Mouse (Mus musculus): ENCODE data around the gene Mroh2b. TPM values are rescaled to one million over a fixed set of nuclear protein-coding genes. Genes with fewer than 3 reads are reported as not detected.

Mroh2b gene
- not detected for total RNA-seq (2021)

DNA sequence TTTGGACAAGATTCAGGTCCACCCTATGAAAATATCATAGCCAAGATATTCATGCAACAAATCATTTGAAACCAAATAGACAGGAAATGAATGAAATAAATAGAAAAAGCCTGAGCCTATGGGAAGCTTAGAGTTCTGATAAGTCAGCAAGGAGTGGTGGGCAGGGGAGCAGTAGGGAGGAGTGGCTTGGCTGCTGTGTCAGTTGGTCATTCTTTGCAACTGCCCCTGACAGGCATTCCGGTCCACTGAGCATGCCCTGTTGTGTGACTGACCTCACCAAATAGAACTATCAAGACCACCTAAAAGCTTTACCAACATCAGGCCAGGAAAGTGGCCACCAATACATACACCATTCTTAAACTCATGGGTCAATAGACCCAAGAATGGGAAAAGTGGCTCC, at the start of gene Mroh2b:
Mroh2b (plus strand) TSS at position 301 of the 400 bp plus-strand sequence.
- intact Hi-C loops (cut with DNase I) = no loop called here
- no peak for DNase-seq (ENCODE audit: extremely low spot score in 1 of 2, low spot score in 2 of 2)

DNA sequence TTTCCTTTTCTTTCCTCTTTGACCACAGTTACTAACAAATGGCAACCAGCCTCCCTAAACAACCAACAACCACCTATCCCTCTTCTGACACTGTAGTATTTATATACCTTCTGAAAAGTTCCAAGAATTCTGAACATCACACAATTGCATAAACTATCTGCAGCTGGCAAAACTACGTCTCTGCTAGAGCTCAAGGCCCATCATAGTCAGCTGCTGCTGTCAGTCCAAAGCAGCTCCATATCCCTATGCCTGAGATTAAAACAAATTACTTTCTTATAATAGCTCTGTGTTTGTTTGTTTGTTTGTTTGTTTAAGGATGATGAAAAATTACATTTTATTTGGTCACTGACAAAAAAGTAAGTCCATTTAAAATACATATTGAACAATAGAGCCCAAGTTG, 48.5 kb upstream of the Mroh2b start:
- no peak for DNase-seq (ENCODE audit: extremely low spot score in 1 of 2, low spot score in 2 of 2)
- intact Hi-C loops (cut with DNase I) = no loop called here

DNA sequence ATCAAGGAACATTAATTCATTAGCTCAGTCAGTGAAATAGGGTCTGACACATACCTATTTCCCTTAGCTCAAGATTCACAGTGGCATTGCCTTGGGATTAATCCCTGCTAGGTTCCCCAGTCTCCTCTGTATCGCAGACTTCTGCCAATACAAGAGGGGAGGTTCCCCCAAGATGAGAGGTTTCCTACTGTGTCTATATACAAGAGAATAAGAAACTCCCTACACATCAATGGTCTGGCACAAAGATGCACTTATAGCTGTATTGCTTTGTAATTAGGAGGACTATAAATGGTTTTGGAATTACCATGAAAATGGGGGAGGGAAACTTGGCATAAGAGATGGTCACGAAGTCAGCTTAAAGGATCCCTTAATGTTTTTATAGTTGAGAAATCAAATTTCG, 3.6 kb upstream of the Mroh2b start:
- intact Hi-C loops (cut with DNase I) = no loop called here
- DNase-seq (ENCODE audit: extremely low spot score in 1 of 2, low spot score in 2 of 2) = no peak

DNA sequence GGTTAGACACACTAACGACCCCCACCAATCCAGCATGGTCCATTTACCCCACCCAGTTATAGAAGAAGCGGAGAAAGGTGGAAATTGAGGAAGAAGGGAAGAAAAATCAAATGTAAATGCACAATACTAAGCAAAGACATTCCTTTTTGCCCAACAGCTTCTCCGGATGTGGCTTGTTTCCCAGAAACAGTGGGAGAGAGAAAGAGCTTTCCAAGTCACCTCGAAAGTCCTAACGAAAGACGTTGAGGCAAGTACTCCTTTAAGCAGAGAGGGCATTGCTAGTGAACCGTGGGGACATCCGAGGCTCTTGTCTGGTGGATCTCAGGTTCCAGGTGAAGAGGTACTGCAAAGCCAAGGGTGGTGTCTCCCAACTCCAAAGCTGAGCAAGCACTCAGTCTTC, 36.2 kb downstream of the Mroh2b start:
- intact Hi-C loops (cut with DNase I) = no loop called here
- peak in 1 of 2 experiments; percentile 4 for DNase-seq (ENCODE audit: extremely low spot score in 1 of 2, low spot score in 2 of 2)

DNA sequence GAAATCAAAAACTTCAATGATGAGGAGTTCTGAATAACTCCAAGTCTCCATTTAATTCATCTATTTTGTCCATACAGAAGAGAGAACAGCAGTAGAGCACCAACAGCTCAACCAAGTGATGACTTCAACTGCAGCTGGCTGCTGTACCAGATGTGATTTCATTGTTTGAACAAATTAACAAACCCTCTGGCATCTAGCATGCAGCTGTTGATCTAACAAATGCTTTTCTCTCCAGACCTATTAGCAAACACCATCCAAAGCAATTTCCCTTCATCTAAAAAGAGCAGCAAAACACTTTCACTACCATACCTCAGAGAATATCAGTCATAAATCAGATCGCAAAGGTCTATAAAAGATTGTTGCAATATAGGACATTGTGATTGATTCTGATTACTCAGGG, 74.8 kb downstream of the Mroh2b start:
- intact Hi-C loops (cut with DNase I) = no loop called here
- no peak for DNase-seq (ENCODE audit: extremely low spot score in 1 of 2, low spot score in 2 of 2)

DNA sequence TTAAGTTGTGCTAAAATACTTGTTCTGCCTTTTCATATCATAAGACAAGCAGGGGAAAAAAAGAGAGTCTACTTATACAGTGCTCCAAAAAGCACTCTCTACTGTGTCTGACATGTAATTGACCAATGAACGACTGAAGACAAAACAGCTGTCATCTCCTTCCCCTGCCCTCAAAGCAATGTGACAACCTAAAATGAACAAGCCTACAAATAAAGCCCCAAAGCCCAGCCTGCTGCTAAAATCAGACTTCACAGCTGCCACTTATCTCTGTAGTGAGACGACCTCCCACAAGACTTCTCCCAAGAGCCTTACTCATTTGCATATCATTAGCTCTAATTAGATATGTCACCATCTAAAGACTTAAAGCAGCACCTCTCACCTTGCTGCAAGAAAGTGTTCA, 104.4 kb downstream of the Mroh2b start:
- DNase-seq (ENCODE audit: extremely low spot score in 1 of 2, low spot score in 2 of 2) = no peak
- intact Hi-C loops (cut with DNase I) = no loop called here

DNA sequence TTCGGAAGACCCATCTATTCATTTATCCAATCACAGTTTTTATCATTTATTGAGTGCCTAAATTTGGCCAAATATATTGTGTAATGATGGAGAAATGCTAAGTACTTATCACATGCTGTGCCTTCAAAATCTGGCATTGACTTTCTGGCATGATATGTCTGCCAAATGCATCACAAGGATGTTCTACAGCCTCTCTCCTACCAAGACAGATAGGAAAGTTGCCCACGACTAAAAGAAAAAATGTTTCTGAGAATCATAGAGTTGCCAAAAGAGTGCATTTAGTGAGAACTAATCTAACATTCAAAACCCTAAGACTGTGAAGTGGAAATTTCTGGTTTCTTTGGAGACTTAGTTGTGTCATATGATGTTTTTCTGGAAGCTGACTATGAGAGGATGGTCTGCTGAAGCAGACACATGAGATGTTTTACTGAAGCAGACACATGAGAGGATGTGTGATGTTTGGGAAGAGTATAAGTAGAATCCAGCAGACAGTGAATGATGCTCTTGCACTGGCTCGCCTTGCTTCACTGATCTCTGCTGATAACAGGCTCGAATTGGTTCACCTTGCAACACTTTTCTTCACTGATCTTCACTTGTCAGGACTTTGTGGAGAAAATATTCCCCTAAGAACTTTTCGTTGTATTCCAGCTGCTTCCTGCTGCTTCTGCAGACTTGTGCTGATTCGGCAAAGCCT, 105.1 kb downstream of the Mroh2b start:
- no peak for DNase-seq (ENCODE audit: extremely low spot score in 1 of 2, low spot score in 2 of 2)

DNA sequence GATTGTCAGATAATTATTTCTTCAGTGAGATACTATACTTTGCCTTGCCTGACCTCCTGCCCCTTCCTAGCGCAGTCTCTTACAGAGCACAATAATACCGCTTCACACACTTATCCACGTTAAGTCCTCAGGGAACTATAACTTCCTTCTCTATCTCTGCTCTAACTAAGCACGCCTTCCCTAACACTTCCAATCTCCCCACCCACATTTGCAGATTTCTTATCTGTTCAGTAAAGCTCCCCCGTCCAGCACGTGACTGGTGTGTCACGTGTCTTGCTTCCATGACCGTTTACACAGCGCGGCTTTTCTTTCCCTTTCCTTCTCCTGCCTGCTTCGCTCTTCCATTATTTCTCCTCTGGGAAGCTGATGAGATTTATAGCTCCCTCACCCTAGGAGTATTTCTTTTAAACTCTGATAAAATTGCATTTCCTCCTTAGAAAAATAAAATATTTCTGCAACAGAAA, 111.1 kb downstream of the Mroh2b start:
- intact Hi-C loops (cut with DNase I) = no loop called here
- DNase-seq (ENCODE audit: extremely low spot score in 1 of 2, low spot score in 2 of 2) = no peak

More for the DNA sequence above, 105.1 kb downstream of the Mroh2b start:
- intact Hi-C loops (cut with DNase I) = no loop called here

Other genes with a start within 250 kb of the Mroh2b start
- not detected for gene C6, start 171.6 kb upstream of the Mroh2b start, total RNA-seq (2021)
- gene C7, start 165.0 kb downstream of the Mroh2b start, total RNA-seq (2021) = under 1 TPM; 0.47 to 0.81 TPM
- under 1 TPM; 0.73 to 0.88 TPM for gene Card6, start 209.8 kb downstream of the Mroh2b start, total RNA-seq (2021)
- 100 to 1,000 TPM; 247 to 251 TPM for gene Rpl37, start 217.9 kb downstream of the Mroh2b start, total RNA-seq (2021)
- 10 to 100 TPM; 15.7 to 18.2 TPM for gene Prkaa1, start 245.1 kb downstream of the Mroh2b start, total RNA-seq (2021)